Mouse (Mus musculus) WW6 (cell line): ENCODE data around the gene Cd164.
A peak's percentile ranks its signal among the peaks of the same experiment; 100 is the strongest.

Experiments used
- DNase-seq: peaks from one replicate; pipeline ENCODE4 v3.0.0-alpha.2; 2013; ENCODE audit warnings: low read depth, low spot score

Gene Cd164

GRCm38 (mm10) chr10:41518981-41519618 is at the start of gene Cd164:
Gene Cd164 (plus strand): TSS chr10:41519414.
- peak; percentile 90 for DNase-seq

GRCm38 (mm10) chr10:41470693-41471092 is 48.5 kb upstream of the Cd164 start:
- DNase-seq: no peak

GRCm38 (mm10) chr10:41472534-41472933 is 46.7 kb upstream of the Cd164 start:
- DNase-seq: no peak

- DNase-seq: no peak
Measured at GRCm38 (mm10) chr10:41472962-41473481, 46.2 kb upstream of the Cd164 start.

- DNase-seq: no peak
Measured at GRCm38 (mm10) chr10:41473782-41474468, 45.3 kb upstream of the Cd164 start.

GRCm38 (mm10) chr10:41474981-41475391 is 44.2 kb upstream of the Cd164 start:
- no peak for DNase-seq

- no peak for DNase-seq
Measured at GRCm38 (mm10) chr10:41476171-41477017, 42.8 kb upstream of the Cd164 start, which contains the start of gene Mical1. Gene Mical1 (plus strand): TSS chr10:41476314.

GRCm38 (mm10) chr10:41477018-41477277 is 42.3 kb upstream of the Cd164 start:
- no peak for DNase-seq

GRCm38 (mm10) chr10:41477278-41478181 is 41.7 kb upstream of the Cd164 start:
- no peak for DNase-seq

GRCm38 (mm10) chr10:41479961-41480360 is 39.3 kb upstream of the Cd164 start:
- DNase-seq: no peak

GRCm38 (mm10) chr10:41480938-41481880 is 38.0 kb upstream of the Cd164 start:
- DNase-seq: no peak

- DNase-seq: no peak
Measured at GRCm38 (mm10) chr10:41482446-41482845, 36.8 kb upstream of the Cd164 start.

GRCm38 (mm10) chr10:41485778-41486177 is 33.4 kb upstream of the Cd164 start:
- DNase-seq: no peak

GRCm38 (mm10) chr10:41486506-41487170 is 32.6 kb upstream of the Cd164 start:
- DNase-seq: no peak

GRCm38 (mm10) chr10:41488877-41489276 is 30.3 kb upstream of the Cd164 start:
- DNase-seq: no peak

GRCm38 (mm10) chr10:41489294-41489693 is 29.9 kb upstream of the Cd164 start:
- no peak for DNase-seq

- peak; percentile 76 for DNase-seq
Measured at GRCm38 (mm10) chr10:41489708-41490517, 29.3 kb upstream of the Cd164 start, which contains the start of the genes Smpd2 and Ppil6. Gene Smpd2 (minus strand): TSS chr10:41490369. Gene Ppil6 (plus strand): TSS chr10:41490439.

- no peak for DNase-seq
Measured at GRCm38 (mm10) chr10:41490518-41490873, 28.7 kb upstream of the Cd164 start.

- no peak for DNase-seq
Measured at GRCm38 (mm10) chr10:41491111-41491510, 28.1 kb upstream of the Cd164 start.
